Mouse (Mus musculus) T-helper 17 cell (primary cell): ENCODE data around the gene Fen1.
"Not testable (repeated sequence)": the region's sequence is repeated elsewhere in the genome, so short reads cannot be mapped to it uniquely, and the experiment has no call there.

Experiments used
- in situ Hi-C, 2 experiments: fragments of 300-600 bp; cut with MboI, MseI; formaldehyde crosslinking; loops; 1 replicate in 1 of 2; 2 replicates in 1 of 2; pipeline ENCODE4 v1.15.1; 2025; ENCODE audit warnings: high pct_unique_total_duplicates in 2 of 2

Fen1 gene

DNA sequence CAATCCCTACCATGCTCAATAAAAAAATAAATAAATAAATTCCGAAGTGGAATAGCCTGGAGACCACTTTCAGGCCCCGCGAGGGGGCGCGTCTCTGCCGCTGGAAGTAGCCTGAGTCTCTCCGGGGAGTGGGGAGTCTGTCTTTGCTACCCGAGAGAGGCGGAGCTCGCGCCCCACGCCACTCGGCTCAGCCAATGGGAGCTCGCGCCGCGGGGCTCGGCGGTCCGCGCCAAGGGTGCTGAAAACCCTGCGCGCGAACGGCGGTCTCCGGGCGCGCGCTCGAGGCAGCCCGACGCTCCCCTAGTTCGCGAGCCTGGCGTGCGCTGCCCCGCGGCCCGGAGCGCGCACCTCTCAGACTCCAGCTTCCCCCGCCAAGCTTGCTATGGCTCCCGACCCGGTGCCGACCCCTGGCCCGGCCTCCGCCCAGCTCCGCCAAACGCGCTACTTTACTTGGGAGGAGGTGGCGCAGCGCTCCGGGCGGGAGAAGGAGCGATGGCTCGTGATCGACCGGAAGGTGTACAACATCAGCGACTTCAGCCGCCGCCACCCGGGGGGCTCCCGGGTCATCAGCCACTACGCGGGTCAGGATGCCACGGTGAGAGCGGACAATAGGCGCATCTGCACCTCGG is 21.2 kb downstream of the Fen1 start, which contains the start of gene Fads1:
Gene Fads1, plus strand, starts transcription at position 219 of the 629 bp plus-strand sequence.
- in situ Hi-C loops, result no loop called here

DNA sequence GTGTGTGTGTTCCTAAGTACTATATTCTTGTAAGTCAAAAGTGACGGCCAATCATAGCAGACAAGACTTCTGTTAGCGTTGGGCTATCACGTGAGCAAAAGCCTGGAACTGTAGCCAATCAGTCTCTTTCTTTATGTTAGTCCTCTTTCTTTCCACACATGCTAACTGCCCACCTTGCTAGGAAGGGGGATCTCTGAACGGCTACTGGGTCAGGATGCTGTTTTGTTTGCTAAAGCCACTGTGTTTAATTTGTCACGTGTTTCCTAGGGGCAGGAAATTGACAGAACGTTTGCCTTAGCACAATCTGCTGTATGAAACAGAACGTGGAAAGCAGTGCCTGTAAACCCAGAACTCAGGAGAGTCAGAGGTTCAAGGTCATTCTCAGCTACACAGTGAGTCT is 21.8 kb downstream of the Fen1 start:
- in situ Hi-C loops, result no loop called here

DNA sequence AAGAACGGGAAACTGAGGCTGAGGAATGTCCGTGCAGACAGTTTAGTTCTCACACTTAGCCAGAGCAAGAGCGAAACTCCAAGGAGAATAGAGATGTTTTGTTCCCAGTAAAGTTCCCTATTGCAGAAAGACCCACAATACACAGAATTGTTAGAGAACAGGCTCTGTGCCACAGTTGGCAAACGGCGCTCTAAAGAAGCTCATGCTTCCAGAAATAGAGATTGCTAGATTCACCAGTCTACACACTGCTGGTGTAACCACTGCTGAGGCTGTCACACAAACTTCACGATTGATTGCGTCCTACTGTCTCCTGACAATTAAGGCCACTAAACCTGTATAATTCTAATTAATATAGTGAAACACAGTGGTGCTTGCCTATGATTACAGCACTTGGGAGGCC is 22.7 kb downstream of the Fen1 start:
- in situ Hi-C loops, result no loop called here

DNA sequence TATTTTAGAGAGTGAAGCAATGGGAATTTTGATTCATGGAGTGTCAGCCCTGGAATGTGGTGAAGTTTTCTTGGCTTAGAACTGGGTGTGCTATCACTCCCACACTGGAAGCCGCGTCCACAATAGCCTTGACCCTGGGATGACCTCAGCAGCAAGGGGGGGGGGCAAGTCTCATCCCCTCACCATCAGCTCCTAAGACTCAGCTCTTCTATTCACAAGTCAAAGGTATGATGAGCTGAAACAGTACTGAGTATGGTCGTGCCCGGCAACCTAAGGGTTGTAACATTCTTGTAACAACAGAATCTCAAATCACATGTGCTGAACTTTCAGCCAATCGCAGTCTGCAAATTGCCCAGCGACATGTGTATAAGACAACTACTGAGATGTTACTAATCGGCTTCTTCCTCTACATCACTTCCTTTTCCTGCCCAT is 27.0 kb downstream of the Fen1 start:
- in situ Hi-C loops, result no loop called here

DNA sequence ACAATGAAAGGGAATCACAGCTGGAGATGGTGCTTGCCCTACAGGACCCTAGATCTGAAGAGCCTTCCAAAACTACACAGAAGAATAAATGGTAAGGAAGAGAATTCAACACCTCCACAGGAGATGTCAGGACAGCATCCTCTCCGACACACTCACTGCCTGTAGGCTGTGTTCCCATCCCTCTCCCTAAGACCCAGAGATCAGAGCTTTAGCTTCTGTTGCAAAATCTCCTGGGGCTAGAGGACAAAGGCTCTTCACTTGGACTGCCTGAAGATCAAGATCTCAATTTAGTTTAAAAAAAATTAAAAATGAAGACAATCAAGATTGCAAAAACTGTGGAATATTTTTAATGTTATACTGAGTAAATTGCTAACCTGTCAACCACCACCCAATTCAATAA is 27.5 kb downstream of the Fen1 start:
- in situ Hi-C loops, result no loop called here

DNA sequence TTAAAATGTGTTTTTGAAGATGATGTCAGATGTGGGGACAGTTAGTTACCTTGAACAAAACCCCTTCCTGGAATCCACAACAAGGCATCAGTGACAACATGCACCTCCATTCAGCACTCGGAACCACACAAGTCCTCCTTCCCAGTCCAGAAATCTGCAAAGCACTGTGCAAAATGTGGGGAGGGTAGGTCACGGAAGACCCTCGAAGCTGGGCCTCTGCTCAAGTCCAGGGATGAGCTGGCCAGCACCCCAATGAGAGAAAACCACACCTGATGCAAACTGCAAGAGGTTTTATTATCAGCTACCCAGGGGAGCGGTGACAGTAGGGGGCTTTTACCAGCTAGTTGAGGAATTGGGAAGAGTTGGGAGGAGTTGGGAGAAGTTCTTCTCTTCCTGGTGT is 29.0 kb downstream of the Fen1 start:
- in situ Hi-C loops, result no loop called here

DNA sequence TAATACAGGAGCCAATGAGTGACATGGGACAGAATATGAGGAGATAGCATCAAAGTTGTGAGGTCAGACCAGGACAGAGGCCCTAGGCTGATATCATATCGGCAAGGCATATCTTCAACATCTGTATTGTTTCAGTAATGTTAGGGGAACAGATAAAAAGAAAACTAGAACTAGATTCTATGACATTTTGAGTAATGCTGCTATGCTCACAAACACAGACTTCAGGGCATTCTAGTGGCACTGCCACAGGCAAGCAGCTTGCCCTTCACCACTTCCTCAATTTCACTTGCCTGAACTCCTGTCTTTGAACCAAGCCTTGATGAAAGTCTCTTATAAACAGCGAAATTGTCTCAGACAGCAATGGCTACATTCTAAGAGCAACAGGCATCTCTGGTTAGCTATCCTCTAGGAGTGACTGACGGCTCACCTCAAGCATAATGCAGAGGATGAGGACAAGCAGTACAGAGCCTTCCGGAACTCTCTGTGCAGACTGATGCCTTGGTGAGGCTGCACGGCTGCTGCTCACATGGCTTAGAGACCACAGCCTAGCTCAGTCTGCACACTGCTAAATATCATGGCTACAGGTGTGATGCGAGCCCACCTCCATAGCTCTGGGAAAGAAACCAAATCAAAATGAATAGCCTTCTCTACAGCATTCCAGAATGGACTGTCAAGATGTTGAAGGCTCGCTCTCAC is 30.0 kb downstream of the Fen1 start:
- in situ Hi-C loops, result no loop called here

DNA sequence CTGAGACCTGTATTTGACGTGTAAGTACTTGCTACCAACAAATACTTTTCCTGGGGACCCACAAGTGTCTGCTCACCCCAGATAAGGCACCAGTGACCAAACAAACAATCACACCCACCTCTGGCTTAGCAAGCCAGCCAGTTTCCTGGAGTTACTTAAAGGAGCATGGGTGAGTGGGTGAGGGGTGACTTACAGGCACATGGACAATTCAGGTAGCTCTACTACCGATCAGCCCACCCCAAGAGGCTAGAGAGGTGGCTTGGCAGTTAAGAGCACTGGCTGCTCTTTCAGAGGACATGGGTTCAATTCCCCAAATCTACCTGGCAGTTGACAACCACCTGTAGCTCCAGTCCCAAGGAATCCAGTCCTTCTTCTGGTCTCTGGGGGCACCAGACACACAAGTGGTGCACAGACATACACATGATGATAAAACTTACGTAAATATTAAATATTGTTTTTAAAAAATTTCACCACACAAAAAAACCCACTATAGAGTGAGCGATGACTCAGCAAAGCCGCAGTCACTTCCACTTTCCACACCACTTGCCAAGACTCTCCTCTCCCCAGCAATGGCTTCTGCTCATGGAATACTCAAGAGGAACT is 30.8 kb downstream of the Fen1 start:
- in situ Hi-C loops, result no loop called here

DNA sequence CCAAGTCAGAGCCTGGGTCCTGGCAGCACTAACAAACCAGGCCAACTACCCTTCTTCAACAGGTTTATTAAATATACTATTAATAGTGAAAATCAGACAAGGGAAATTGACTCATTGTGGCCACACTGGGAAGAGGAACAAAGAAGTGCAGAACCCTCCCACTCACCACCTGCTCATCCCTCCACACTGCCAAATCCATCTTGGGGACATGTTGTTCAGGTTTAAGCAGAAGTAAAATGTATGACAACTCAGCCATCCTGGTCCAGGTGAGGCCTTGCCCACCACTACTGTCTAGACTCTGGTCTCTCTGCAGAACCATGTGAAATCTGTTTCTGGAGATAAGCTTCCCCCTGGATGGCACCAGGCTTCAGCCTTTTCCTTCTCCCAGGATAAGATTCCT is 32.1 kb downstream of the Fen1 start:
- in situ Hi-C loops, result no loop called here

DNA sequence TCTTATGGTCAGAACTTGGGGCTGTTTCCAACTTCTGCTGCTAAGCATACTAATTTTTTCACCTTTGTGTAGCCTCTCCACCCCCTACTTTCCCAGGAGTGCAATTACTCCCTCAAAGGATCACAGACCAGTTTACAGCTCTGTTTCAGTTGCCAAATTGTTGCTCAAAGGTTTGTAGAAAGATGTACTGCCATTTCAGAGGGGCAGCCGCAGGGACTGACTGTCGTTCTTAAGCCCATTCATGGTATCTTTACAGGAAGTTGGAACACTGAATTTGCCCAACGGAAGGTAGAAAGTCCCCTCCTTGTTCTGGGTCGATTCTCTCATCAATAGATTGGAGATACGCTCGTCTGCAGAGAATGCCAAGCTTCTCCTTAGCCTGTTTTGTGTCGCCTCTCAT is 32.6 kb downstream of the Fen1 start:
- in situ Hi-C loops, result no loop called here

DNA sequence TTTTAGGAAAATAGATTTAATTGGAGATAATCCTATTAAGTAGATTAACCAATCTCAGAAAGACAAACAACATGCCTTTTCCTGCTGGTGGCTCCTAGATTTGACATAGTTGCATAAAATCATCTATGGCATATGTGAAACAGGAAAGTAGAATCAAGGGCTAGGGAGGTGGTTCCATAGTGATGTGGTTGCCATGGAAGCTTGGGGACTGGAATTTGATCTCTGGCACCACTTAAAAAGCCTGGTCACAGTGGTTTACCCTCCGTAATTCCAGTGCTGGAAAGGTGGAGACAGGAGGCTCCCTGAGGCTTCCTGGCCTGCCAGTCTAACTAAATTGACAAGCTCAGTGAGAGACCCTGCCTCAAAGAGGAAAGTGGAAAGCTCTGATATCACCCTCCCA is 33.5 kb downstream of the Fen1 start:
- in situ Hi-C loops, result no loop called here

DNA sequence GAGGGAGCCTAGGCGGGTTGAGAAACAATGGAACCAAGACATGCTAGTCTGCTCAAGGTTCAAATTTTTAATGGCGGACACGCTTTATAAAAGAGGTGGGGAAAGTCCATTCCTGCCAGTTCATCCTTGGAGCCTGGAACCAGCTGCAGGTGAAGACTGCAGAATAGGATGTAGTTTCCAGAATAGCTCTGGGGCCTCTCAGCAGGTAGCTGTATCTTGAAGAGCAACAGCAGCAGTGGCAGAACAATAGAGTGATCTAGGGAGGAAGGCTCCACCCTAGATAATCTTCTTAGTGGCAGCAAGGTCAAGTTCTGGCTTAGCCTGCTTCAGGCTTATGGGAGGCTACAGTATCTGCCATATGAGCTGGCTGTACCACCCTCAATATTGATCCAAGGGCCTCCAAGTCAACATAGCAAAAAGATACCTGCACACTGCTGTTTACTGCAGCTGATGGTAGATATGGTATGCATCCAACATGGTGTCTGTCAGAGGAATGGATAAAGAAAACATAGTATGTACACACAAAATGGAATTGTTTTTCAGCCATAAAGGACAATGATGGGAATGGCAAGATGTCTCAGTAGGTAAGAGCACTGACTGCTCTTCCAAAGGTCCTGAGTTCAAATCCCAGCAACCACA is 34.2 kb downstream of the Fen1 start:
- in situ Hi-C loops, result not testable (repeated sequence)

DNA sequence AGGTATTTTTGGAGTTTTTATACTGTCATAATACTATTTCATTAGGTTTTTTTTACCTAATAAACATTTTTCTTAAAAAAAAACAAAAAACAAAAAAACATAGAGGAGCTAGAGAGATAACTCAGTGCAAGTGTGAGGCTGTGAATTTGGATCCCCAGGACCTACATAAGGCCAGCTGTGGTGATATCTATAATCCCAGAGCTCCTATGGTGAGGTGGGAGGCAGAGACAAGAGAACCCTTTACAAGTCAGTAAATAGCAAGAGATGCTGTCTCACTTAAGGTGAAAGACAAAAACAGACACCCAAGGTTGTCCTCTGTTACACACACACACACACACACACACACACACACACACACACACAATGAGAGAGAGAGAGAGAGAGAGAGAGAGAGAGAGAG is 34.8 kb downstream of the Fen1 start:
- in situ Hi-C loops, result no loop called here

DNA sequence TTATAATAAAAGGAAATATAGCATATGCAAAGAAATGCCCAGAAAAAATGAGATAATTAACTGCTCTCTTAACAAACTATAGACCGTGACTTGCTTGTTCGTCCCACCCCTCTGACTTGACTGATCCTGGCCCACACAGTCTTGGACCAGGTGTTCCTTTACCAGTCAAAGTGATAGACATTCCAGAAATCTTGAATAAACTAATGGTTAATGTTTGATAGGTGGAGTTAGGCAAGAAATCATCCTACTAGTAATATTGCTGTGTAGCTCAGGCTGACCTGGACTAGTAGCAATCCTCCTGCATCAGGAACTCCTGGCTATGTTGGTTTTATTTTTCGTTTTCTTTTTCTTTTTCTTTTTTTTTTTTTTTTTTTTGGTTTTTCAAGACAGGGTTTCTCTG is 35.5 kb downstream of the Fen1 start:
- in situ Hi-C loops, result no loop called here

DNA sequence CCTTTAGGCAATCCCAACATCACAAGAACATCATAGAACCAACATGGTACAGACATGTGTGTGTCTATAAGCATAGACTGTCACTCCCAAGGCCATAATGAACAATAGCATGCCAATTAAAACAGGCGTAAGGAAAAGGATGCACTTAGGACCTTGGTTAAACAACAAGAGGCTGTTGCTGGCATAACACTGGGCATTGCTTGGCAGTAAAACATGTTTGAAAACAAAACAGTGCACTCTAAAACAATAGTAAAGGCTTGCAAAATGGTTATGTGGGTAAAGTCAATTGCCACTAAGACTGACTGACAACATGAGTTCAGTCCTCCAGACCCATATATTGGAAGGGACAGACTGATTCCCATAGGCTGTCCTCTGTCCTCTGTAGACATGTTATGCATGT is 36.0 kb downstream of the Fen1 start:
- in situ Hi-C loops, result no loop called here

DNA sequence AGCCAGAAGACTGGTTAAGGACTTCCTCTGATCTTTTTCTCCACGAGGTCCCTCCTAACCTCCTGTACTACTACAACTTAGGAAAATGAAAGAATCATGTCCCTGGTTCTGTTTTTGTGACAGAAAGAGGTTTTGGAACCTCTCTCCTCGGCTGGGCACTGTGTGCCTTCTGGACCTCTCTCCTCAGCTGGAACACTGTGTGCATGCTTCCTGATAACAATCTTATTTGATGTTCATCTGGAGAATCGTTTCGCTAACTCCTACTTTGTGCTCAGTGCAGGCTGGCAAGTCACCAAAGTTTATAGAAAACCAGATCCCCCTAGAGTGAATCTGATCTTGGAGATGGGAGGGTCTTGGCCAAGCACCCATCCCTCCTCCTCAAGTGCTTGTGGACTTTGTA is 36.9 kb downstream of the Fen1 start:
- in situ Hi-C loops, result no loop called here

DNA sequence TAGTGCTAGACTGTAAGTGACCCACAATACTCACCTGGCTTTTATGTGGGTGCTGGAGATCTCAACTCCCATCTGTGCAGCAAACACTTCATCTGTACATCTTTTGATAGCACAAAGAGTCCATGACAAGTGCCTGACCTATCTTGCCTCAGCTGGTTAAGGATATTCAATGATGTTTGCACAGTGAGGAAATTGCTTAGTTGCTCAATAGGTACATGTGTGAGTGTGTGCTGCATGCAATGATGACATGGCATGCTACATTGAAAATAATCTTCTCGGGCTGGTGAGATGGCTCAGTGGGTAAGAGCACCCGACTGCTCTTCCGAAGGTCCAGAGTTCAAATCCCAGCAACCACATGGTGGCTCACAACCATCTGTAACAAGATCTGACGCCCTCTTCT is 38.0 kb downstream of the Fen1 start:
- in situ Hi-C loops, result not testable (repeated sequence)

DNA sequence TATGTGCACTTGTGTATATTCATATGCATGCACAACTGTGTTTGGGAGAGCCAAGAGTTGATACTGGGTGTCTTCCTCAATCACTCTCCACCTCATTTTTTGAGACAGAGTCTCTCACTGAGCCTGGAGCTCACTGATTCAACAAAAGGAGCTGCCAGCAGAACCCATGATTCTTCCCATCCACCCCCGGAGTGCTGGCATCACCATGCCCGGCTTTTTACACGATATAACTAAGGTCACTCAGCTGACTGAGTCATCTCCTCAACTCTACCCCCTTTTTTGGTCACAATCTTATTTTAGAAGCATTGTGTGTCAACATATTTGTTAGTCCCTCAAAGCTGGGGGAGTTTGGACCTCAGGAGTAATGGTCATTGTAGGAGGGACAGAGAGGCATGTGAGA is 40.1 kb downstream of the Fen1 start:
- in situ Hi-C loops, result no loop called here

DNA sequence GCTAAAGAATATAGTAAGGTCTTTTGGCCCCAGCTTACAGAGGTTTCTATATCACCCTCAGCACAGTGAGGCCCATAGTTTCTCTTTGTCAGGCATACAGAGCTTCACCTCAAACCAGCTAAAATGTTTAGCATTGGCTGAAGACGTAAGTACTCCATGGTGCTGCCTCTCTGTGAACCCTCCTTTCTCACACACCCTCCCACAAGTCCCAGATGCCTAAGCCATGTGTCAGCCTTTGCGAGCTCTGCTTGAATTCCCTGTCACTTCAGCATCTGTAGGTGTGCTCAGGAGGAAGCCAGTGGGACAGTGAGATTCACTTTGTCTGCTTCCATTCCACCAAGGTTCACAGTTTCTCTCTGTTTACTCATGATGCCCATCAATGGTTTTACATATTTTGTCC is 46.2 kb downstream of the Fen1 start:
- in situ Hi-C loops, result no loop called here

DNA sequence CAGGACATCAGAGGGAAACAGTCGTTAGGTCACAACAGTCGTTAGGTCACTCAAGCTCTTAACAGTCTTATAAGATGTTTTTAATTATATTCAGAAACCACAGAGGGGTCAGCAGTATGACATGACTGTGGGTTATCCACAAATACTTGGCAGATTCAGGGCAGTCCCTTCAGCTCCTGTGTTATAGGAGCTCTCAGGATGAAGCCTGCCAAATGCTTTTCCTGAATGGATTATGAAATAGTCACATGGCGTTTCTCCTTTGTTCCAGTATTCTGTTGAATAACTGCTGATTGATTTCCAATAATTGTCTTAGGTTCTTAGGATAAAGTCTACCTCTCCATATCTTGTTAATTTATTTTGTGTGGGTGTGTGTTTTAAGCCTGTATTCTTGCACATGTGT is 54.8 kb downstream of the Fen1 start:
- in situ Hi-C loops, result loop anchor here in 1 of 2 experiments (25.0 kb wide), 1 partner anchor 1113 kb away; the partner anchor contains the start of gene Ms4a1
